Mouse (Mus musculus) ES-CJ7 (cell line): ENCODE results near the gene Brd3os.

Experiments
- DNase-seq: peaks from one replicate; pipeline ENCODE4 v3.0.0; 2011; ENCODE audit warnings: low read depth, low spot score

The Brd3os gene

DNA sequence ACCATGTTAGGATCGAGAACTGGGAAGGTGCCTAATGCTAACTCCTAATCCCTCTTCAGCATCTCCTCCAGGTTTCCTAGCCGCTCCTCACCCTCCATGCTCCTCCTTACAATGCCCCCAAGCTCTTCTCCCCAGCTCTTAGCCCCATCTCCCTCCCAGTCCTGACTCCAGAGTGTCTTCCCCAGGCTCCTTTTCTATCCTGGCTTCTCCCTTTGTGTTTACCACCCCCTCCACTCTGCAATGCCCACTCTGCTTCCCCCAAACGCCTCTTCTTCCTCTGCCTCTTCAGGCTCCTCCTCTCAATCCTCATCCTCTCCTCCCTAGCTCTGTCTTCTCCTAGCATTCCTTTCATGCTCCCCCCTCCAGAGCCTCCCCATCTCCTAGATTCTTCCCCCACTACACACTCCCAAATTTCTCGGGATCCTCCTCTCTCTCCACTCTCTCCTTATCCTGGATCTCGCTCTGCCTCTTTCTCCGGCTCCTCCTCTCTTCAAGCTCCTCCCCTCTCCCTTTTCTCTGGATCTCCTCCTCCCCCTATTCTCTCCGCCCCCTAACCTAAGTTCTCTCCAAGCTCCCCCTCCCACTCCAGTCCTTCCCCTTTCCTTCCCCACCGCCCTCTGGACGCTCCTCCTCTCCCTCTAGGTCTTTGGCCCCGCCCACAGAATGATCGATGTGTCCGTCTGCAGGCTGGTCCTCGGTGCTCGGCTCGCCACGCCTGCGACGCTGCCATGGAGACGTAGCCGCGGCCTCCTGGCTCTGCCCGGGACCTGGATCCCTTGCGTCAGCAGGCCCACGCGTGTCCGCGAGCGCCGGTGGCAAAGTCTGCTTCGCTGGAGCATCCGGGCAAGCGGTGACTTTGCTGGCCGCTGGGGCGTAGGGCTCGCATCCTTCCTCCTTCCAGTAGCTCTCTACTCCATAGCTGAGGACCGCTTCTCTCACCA lies at the start of gene Brd3os:
Gene Brd3os, plus strand, starts transcription at position 558 of the 941 bp plus-strand sequence.
- peak; percentile 99 for DNase-seq

DNA sequence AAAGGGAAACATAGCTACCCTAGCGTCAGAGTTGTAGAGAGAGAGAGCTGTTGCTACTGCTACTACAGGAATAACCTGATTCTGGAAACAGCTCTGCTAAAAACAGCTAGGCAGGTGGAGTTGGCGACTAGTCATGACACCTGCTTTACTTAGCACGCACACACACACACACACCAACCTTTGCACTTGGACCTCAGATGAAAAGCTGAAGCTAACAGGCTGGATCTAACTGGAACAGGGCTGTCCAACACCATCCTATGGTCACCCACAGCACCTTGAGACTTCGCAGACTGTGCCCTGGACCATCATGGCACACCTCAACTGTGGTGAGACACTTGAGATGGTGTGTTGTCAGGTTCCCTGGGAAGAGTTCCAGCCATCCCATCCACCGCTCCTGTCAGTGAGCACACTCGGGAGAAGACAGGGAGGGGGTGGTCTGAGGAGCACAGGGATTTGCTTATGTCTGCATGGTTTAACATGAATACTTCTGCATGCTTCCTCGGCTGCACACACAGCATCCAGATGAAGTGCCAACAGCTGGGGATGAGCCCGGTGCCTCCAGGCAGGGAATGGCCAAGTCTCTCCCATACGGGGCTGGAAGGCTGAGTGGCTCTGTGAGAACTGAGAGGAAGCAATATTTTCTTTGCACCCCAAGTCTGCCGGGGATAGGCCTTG lies 47.8 kb upstream of the Brd3os start:
- no peak for DNase-seq

GRCm38 (mm10) chr2:27396656-27397440 lies 45.3 kb upstream of the Brd3os start:
- no peak for DNase-seq

DNA sequence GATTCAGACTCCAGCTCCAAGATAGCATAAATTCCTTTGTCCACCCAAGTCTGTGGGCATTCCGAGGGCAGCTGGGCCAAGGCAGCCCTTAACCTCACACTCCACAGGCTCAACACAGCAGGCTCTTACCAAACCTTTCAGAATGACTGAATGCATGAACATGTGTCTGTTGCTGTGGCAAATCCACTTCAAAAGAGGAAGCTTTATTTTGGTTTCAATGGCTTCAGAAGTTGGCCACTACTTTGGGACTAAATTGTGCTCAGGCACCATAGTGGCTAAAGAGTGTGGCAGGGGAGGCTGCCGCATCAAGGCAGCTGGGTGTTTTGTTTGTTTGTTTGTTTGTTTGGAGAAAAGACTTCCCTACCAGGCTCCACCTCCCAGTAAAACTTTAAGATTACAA lies 42.0 kb upstream of the Brd3os start:
- no peak for DNase-seq

DNA sequence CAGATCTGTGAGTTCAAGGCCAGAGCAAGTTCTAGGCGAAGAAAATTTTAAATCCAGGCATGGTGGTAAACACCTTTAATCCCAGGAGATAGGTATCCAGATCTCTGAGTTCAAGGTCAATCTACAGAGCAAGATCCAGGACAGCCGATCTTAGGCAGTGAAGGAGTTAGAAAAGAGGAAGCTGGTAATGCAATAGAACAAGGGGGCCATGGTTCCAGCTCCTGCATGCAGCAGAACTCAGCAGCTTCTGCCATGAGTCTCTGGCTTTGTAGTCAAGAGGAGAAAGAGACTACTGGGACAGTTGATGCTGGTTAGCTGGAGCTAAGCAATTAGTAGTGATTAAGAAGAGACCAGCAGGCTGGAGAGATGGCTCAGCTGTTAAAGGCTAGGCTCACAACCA lies 40.6 kb upstream of the Brd3os start:
- DNase-seq, result no peak

- no peak for DNase-seq
Observed at GRCm38 (mm10) chr2:27404375-27405093, 37.6 kb upstream of the Brd3os start.

DNA sequence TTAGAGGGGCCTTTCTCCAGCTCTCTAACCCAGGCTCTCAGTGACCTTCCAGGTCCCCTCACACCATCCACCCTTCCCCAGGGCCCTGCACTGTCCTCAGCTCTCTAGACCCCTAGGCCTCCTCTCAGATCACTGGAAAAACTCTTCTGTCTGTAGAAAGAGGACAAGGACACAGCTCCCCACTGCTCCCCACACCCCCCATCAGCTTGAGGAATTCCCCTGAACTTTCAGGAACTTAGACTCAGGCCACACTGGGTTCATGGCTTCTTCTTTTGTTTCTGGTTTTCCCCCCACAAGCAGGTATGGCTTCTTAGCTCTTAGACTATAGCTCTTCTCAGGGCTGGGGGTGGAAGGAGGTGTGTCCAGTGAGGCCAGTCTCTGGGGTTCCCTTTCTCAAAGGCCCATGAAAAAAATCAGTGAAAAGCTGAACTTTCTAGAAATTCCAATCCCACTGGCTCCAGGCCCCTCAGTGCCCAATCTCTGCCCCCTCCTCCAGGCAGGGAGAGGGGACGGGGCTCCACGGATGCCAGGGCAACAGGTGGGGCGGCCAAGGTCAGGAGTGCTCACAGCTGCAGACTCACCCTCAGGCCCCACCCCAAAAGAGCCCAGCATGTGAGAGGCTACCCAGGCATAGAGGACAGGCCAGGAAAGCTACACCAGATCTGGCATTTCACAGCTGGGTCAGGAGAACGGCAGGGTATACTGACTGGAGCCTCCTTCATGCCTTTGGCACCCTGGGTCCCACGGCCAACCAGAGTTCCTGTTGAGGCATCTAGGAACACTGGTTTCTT lies 36.8 kb upstream of the Brd3os start:
- DNase-seq, result no peak

DNA sequence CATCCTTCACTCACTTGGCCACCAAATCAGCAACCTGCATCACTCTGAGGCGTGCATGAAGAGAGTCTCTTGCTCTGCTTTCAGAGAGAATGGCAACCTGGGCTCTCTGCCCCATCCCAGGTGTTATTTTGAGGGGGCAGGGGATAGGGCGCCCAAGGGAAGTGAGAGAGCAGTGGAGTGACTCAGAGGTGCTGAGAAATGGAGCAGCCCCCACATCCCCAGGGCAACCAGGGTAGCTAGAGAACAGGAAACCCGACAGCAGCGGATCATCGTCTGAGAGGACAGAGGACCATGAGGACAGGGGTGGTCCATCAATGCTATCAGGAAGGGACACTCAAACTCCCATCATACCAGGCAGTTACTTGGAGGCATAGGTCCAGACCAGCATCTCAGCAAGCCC lies 35.2 kb upstream of the Brd3os start:
- DNase-seq, result no peak

- DNase-seq, result no peak
Observed at GRCm38 (mm10) chr2:27408194-27408593, 33.9 kb upstream of the Brd3os start.

- no peak for DNase-seq
Observed at GRCm38 (mm10) chr2:27410518-27411140, 31.5 kb upstream of the Brd3os start.

DNA sequence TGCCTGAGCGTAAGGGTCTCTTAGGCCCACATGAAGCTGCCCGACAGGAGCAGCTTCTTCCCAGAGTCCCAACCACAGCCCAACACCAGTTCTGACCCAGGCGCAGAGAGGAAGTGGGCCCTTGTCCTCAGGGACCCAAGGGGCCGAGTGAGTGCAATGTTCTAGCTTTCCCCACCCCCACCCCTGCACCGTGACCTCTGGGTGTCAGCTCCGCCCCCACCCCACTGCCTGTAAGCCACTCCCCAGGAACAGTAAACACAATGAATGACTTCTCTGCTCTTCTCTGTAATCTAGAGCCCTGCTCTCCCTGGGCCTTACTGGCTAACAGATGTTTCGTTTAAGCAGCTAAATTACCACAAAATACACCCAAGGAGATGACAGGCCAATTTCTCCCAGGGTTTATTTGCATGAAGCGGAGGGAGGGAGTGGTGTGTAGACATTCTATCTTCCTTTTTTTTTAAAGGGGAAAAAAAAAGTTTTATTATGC lies 30.4 kb upstream of the Brd3os start:
- peak; percentile 74 for DNase-seq

GRCm38 (mm10) chr2:27412245-27412800 lies 29.8 kb upstream of the Brd3os start:
- DNase-seq, result no peak

- DNase-seq, result no peak
Observed at GRCm38 (mm10) chr2:27413582-27413935, 28.6 kb upstream of the Brd3os start.

DNA sequence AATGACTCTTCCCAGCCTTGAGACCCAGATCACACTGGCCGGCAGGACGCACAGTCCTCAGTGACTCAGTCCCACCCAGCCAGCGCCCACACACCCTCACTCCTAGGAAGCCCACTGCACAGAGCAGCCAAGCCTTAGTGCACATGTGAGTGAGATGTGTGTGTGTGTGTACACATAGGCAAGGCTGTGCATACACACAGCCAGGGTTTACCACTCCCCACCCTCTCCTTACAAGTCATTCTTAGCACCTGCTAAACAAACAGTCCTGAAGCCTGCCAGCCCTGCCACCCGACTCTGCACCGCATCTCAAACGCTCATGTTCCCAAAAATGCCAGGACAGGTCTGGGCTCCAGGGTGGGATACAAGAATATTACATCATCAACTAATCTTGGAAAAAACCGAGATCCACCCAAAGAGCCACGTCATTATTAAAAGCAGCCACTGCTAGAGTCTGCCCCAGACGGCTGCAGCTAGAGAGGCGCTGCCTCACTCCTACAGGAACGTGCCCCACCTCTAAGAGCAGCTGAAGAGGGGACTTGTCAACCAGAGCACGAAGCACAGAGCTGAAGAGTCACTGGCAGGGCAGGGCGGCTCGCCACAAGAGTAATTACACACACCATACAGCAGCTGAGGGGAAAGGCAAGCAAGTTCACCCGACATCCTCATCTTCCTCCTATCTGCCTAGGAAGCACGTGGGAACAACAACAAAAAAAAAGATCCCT lies 28.0 kb upstream of the Brd3os start:
- no peak for DNase-seq

- no peak for DNase-seq
Observed at GRCm38 (mm10) chr2:27415060-27415783, 26.9 kb upstream of the Brd3os start.

GRCm38 (mm10) chr2:27416425-27416824 lies 25.7 kb upstream of the Brd3os start:
- DNase-seq, result no peak

- DNase-seq, result no peak
Observed at GRCm38 (mm10) chr2:27417648-27418153, 24.4 kb upstream of the Brd3os start.

DNA sequence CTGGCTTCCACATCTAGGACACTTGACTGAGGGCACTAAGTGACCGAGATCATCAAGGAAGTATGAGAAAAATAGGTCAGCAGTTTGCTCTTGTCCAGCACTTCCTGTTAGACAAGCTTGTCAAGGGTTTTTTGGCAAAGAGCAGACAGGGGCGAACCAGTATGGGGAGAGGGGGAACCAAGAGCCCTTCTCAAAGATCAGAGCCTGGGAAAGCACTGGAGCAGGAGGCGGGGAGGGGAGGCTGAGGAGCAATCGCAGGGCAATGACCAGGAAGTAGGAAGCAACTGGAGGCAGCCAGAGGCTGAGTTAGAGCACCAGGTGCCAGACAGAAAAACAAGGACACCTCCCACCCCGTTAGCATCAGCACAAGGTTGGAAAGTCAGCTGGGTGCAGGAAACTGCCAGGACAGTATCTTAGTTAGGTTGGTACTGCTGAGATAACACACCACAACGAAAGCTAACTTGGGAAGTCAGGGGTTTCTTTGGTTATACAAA lies 23.5 kb upstream of the Brd3os start:
- DNase-seq, result no peak
